Mouse (Mus musculus): ENCODE results near the gene Adra2a. TPM values are rescaled to one million over a fixed set of nuclear protein-coding genes. Genes with fewer than 3 reads are reported as not detected.

The Adra2a gene
- polyA plus RNA-seq, 1 experiment, result 16.1 TPM

DNA sequence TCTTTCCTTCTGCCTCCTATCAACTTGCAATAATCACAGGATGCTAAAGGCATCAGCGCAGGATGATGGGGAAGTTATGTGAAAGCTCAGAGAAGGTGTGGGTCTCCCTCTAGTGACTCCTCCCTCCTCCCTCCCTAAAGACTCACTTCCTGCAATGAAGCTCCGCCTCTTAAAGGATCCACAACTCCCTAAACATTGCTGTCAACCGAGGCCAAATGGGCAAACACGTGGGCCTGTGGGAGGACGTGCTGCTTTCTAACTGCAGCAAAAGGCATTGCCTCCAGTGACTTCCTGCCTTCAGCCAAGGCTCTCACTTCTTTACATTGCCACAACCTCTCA, 3.0 kb upstream of the Adra2a start:
- WGBS, result 18% methylated on average over 5 of the region's 5 CpGs
- TF ChIP-seq CTCF (IDR thresholded peaks at IDR 0.05; ENCODE audit: borderline replicate concordance, insufficient read depth, low read depth, low read length) (no peak), POLR2A (IDR thresholded peaks at IDR 0.05; ENCODE audit: borderline replicate concordance, insufficient read depth, low read length) (no peak)
- no peak overlapping the region for H3K27ac ChIP-seq (ENCODE audit: insufficient read depth, low read length)

DNA sequence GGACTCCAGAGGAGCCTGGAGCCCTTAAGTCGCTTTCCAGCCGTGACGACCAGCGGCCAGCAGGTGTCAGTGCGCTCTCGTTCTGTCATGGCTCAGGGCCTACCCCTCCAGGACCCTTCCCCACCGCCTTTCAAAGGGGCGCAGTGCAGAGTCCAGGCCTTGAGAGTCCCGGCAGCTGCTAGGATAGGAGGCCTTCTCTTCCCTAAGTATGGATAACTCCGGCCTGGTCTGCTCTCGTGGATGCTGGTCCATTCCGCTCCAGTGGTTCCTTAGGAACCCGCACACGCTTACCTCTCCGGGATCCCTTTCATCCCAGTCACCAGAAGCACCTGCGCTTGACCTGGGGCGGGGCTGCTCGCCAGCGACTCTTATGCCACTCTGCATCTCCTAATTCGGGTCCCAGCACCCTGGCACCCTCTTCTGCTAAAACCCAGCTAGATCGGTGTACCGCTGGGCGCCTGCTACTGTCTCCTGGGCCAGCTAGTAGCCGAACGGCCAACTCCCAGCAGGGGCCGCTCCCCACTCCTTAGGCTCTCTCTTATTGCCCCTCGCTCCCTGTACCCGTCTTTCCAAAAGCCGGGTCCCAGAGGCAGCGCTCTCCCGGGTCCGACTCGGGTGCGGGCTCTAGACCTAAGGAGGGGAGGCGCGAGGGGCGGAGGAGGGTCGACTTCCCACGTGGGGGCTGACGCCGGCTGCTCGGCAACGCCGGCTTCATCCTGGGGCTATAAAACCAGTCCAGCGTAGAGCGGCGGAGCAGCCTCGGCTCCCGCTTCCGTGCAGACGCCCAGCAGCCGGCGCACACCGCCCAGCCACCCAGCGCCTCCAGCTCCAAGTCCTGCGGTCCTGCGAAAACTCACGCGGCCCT, 788 bp downstream of the Adra2a start:
- peak; percentile 49 to 55 for DNase-seq
- under 1% methylated on average over 59 of the region's 59 CpGs for WGBS
- H3K27ac ChIP-seq (ENCODE audit: insufficient read depth, low read length), result no peak overlapping the region
- H3K4me3 ChIP-seq (replicated peaks; ENCODE audit: insufficient read depth, low read depth, low read length), result peak overlapping the region; percentile 63
- H3K4me1 ChIP-seq (ENCODE audit: control insufficient read depth, insufficient read depth, low read length), result peaks cover 9% of the 10 kb centered on the region
- peaks cover 4% of the 10 kb centered on the region; the same call in 1 of the 2 replicates for H3K27me3 ChIP-seq (ENCODE audit: control insufficient read depth, insufficient read depth, low read length)
- peak; percentile 77 for TF ChIP-seq CTCF (IDR thresholded peaks at IDR 0.05; ENCODE audit: borderline replicate concordance, insufficient read depth, low read depth, low read length)
- no peak for TF ChIP-seq POLR2A (IDR thresholded peaks at IDR 0.05; ENCODE audit: borderline replicate concordance, insufficient read depth, low read length)

More for the DNA sequence above, 3.0 kb upstream of the Adra2a start:
- peaks cover 12% of the 10 kb centered on the region; the same call in 1 of the 2 replicates for H3K4me1 ChIP-seq (ENCODE audit: control insufficient read depth, insufficient read depth, low read length)
- H3K27me3 ChIP-seq (ENCODE audit: control insufficient read depth, insufficient read depth, low read length), result peaks cover 4% of the 10 kb centered on the region; the same call in 1 of the 2 replicates
- peak overlapping the region; percentile 6 for H3K4me3 ChIP-seq (replicated peaks; ENCODE audit: insufficient read depth, low read depth, low read length)
- DNase-seq, result no peak

DNA sequence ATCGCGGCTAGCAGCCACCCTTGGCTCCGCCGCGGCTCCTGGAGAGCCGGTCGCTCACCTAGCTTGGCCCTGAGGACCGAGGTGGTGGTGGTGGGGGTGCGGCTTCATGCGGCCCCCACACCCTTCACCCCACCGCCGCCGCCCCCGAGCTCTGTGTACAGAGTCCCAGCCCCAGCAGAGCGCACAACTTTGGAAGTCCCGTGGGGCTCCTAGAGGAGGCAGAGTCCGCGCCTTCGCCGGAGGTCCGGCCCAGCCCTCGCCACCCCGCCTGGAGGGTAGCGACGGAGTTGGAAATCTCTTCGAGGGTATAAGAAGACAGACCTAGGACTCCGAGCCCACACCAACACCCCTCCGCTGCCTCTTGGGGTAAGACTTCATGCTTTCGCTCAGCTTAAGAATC, 1.5 kb downstream of the Adra2a start:
- peak overlapping the region; percentile 63 for H3K4me3 ChIP-seq (replicated peaks; ENCODE audit: insufficient read depth, low read depth, low read length)
- peaks cover 4% of the 10 kb centered on the region; the same call in 1 of the 2 replicates for H3K27me3 ChIP-seq (ENCODE audit: control insufficient read depth, insufficient read depth, low read length)
- TF ChIP-seq POLR2A (IDR thresholded peaks at IDR 0.05; ENCODE audit: borderline replicate concordance, insufficient read depth, low read length) (no peak), CTCF (IDR thresholded peaks at IDR 0.05; ENCODE audit: borderline replicate concordance, insufficient read depth, low read depth, low read length) (no peak)
- DNase-seq, result peak; percentile 12 to 23
- peaks cover 8% of the 10 kb centered on the region for H3K4me1 ChIP-seq (ENCODE audit: control insufficient read depth, insufficient read depth, low read length)
- H3K27ac ChIP-seq (ENCODE audit: insufficient read depth, low read length), result no peak overlapping the region
- WGBS, result under 1% methylated on average over 29 of the region's 29 CpGs

DNA sequence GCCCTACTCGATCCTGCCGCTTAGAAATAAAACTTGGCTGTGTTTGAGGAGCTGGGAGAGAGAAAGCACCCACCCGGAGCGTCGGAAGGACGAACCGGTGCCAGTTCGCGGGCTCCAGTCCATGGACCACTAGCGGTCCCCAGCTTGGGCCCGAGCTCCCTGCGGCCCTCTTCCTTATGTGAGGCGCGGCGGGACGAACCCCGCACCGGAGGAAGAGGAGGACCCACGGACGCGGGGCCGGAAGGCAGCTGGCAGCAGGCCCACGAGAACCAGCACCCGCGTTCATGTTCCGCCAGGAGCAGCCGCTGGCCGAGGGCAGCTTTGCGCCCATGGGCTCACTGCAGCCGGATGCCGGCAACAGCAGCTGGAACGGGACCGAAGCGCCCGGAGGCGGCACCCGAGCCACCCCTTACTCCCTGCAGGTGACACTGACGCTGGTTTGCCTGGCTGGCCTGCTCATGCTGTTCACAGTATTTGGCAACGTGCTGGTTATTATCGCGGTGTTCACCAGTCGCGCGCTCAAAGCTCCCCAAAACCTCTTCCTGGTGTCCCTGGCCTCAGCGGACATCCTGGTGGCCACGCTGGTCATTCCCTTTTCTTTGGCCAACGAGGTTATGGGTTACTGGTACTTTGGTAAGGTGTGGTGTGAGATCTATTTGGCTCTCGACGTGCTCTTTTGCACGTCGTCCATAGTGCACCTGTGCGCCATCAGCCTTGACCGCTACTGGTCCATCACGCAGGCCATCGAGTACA, 2.2 kb downstream of the Adra2a start:
- no peak overlapping the region for H3K27ac ChIP-seq (ENCODE audit: insufficient read depth, low read length)
- peaks cover 4% of the 10 kb centered on the region; the same call in 1 of the 2 replicates for H3K27me3 ChIP-seq (ENCODE audit: control insufficient read depth, insufficient read depth, low read length)
- peaks cover under 1% of the 10 kb centered on the region for H3K4me1 ChIP-seq (ENCODE audit: control insufficient read depth, insufficient read depth, low read length)
- peak overlapping the region; percentile 27 for H3K4me3 ChIP-seq (replicated peaks; ENCODE audit: insufficient read depth, low read depth, low read length)
- no peak for TF ChIP-seq CTCF (IDR thresholded peaks at IDR 0.05; ENCODE audit: borderline replicate concordance, insufficient read depth, low read depth, low read length)
- TF ChIP-seq POLR2A (IDR thresholded peaks at IDR 0.05; ENCODE audit: borderline replicate concordance, insufficient read depth, low read length), result no peak
- DNase-seq, result peak; percentile 12 to 29
- 2% methylated on average over 55 of the region's 55 CpGs for WGBS

DNA sequence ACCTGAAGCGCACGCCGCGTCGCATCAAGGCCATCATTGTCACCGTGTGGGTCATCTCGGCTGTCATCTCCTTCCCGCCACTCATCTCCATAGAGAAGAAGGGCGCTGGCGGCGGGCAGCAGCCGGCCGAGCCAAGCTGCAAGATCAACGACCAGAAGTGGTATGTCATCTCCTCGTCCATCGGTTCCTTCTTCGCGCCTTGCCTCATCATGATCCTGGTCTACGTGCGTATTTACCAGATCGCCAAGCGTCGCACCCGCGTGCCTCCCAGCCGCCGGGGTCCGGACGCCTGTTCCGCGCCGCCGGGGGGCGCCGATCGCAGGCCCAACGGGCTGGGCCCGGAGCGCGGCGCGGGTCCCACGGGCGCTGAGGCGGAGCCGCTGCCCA, 2.7 kb downstream of the Adra2a start:
- DNase-seq, result peak in 1 of 2 experiments; percentile 23
- peaks cover 4% of the 10 kb centered on the region; the same call in 1 of the 2 replicates for H3K27me3 ChIP-seq (ENCODE audit: control insufficient read depth, insufficient read depth, low read length)
- whole genome bisulfite sequencing, result 2% methylated on average over 46 of the region's 46 CpGs

DNA sequence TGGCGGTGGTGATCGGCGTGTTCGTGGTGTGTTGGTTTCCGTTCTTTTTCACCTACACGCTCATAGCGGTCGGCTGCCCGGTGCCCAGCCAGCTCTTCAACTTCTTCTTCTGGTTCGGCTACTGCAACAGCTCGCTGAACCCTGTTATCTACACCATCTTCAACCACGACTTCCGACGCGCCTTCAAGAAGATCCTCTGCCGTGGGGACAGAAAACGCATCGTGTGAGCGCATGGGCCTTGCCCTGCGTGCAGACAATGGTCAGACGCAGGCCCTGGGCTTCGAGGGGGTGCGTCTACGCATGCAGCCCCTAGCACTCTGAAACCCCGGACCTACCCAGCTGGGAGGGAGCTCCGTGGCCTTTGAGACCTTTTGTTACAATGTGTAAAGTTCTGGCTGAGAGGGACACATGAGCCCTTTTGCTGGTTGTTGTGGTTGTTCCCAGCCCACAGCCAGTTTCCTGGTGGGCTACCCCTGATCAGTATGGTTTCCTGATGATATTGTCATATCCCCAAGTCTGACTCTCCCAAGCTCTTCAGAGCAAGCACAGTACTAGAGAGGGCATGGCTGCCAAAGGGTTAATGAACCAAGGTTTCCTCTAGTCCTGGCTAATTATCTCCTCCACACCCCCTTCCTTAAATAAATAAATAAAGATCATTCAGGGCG, 3.6 kb downstream of the Adra2a start:
- H3K4me1 ChIP-seq (ENCODE audit: control insufficient read depth, insufficient read depth, low read length), result no peaks in the 10 kb centered on the region; the same call in 1 of the 2 replicates
- TF ChIP-seq CTCF (IDR thresholded peaks at IDR 0.05; ENCODE audit: borderline replicate concordance, insufficient read depth, low read depth, low read length) (no peak), POLR2A (IDR thresholded peaks at IDR 0.05; ENCODE audit: borderline replicate concordance, insufficient read depth, low read length) (no peak)
- WGBS, result 12% methylated on average over 27 of the region's 27 CpGs
- H3K27me3 ChIP-seq (ENCODE audit: control insufficient read depth, insufficient read depth, low read length), result peaks cover 4% of the 10 kb centered on the region; the same call in 1 of the 2 replicates
- DNase-seq, result no peak
- H3K4me3 ChIP-seq (replicated peaks; ENCODE audit: insufficient read depth, low read depth, low read length), result no peak overlapping the region
- H3K27ac ChIP-seq (ENCODE audit: insufficient read depth, low read length), result no peak overlapping the region

More for the DNA sequence above, 2.7 kb downstream of the Adra2a start:
- peak overlapping the region; percentile 27 for H3K4me3 ChIP-seq (replicated peaks; ENCODE audit: insufficient read depth, low read depth, low read length)
- H3K4me1 ChIP-seq (ENCODE audit: control insufficient read depth, insufficient read depth, low read length), result no peaks in the 10 kb centered on the region; the same call in 1 of the 2 replicates
- TF ChIP-seq POLR2A (IDR thresholded peaks at IDR 0.05; ENCODE audit: borderline replicate concordance, insufficient read depth, low read length), result no peak
- TF ChIP-seq CTCF (IDR thresholded peaks at IDR 0.05; ENCODE audit: borderline replicate concordance, insufficient read depth, low read depth, low read length), result no peak
- no peak overlapping the region for H3K27ac ChIP-seq (ENCODE audit: insufficient read depth, low read length)

DNA sequence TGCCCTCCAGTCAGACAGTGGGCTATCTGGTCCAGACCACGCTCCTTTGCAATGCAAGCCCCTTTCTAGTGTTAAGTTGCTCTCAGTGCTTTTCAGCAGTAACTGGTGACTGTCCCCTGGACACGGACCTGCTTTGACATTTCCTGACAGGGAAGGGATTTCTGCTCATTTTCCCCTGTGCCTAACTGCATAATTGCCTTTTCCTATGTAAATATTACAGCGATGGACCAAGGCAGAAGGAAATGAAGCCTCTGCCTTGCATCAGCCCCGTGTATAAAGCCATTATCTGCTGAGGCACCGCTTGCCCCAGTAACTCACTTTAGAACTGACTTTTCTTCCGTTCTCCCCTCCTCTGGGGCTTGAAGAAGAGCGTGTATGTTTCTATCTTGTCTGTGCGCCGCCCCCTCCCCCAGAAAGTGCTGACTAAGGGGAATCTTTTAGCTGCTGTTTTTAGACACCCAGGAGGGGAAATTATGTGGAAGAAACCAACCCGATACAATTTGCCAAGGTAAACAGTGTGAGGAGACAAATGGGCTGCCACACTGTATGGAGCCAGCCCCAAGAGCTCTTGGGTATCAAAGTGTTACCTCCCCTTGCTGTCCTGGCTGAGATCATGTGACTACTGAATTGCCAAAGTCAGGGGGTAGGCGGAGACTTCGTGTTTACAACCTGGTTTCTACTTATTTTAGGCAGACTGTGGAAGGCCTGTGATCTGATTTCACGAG, 4.4 kb downstream of the Adra2a start:
- DNase-seq, result no peak
- Histone ChIP-seq H3K27ac (ENCODE audit: insufficient read depth, low read length) (no peak overlapping the region), H3K27me3 (ENCODE audit: control insufficient read depth, insufficient read depth, low read length) (peaks cover 4% of the 10 kb centered on the region; the same call in 1 of the 2 replicates), H3K4me1 (ENCODE audit: control insufficient read depth, insufficient read depth, low read length) (no peaks in the 10 kb centered on the region; the same call in 1 of the 2 replicates), H3K4me3 (replicated peaks; ENCODE audit: insufficient read depth, low read depth, low read length) (no peak overlapping the region)
- no peak for TF ChIP-seq CTCF (IDR thresholded peaks at IDR 0.05; ENCODE audit: borderline replicate concordance, insufficient read depth, low read depth, low read length)
- TF ChIP-seq POLR2A (IDR thresholded peaks at IDR 0.05; ENCODE audit: borderline replicate concordance, insufficient read depth, low read length), result no peak
- 33% methylated on average over 13 of the region's 13 CpGs for WGBS
